Mouse (Mus musculus): ENCODE results near the gene C2cd3.

DNA sequence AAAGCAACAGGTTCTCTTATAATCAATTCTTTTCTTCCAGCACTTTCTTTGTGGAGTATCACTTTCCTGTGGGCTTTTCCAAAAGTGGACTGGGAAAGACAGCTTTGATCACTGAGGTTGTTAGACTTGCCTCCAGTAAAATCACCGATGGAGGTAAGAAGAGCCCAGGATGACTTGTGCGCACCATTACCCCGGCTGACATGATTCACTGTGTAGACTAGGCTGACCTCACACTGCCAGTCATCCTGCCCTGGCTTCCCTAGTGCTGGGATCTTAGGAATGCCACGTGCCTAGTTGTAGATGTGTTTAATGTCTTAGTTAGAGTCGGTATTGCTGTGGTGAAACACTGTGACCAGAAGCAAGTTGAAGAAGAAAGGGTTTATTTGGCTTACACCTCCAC is 35.6 kb downstream of the C2cd3 start:
- TF ChIP-seq POLR2A (IDR thresholded peaks at IDR 0.05; ENCODE audit: insufficient read depth, low read length) (no peak), CTCF (IDR thresholded peaks at IDR 0.05; ENCODE audit: low read depth, low read length) (no peak), EP300 (IDR thresholded peaks at IDR 0.05; ENCODE audit: insufficient read depth, low read depth, low read length) (no peak)
